Mouse (Mus musculus) liver, adult 2 months (tissue): ENCODE data around the gene Mknk1. TPM values are rescaled to one million over a fixed set of nuclear protein-coding genes. Genes with fewer than 3 reads are reported as not detected.
A peak's percentile ranks its signal among the peaks of the same experiment; 100 is the strongest.

Experiments used
- DNase-seq: peaks from one replicate; pipeline ENCODE4 v3.0.0-alpha.2; 2011; ENCODE audit warnings: low read depth, low spot score; ENCODE audit errors: extremely low read depth
- H3K27ac ChIP-seq: fragments of 200-500 bp; replicated peaks from 2 replicates; pipeline ENCODE4 v1.5.1; 2012; ENCODE audit warnings: low read depth, mild to moderate bottlenecking, control low read depth, inconsistent platforms, low read length; ENCODE audit not compliant: insufficient read depth
- H3K27me3 ChIP-seq: fragments of 200-500 bp; 2 replicates; pipeline ENCODE4 v1.6.1; 2012; ENCODE audit warnings: mild to moderate bottlenecking, moderate library complexity, low read length, inconsistent platforms; ENCODE audit not compliant: control insufficient read depth, insufficient read depth
- H3K36me3 ChIP-seq: fragments of 200-500 bp; 2 replicates; pipeline ENCODE4 v1.6.1; 2012; ENCODE audit warnings: low read length, inconsistent platforms; ENCODE audit not compliant: control insufficient read depth, insufficient read depth
- H3K4me1 ChIP-seq: fragments of 200-500 bp; 2 replicates; pipeline ENCODE4 v1.6.1; 2011; ENCODE audit warnings: low read length; ENCODE audit not compliant: control insufficient read depth, insufficient read depth
- H3K4me3 ChIP-seq: fragments of 200-500 bp; 2 replicates; pipeline ENCODE4 v1.5.1; 2011; ENCODE audit warnings: low read depth, mild to moderate bottlenecking, control low read depth, low read length, moderate library complexity; ENCODE audit not compliant: insufficient read depth
- H3K79me2 ChIP-seq: fragments of 200-500 bp; 2 replicates; pipeline ENCODE4 v1.6.1; 2012; ENCODE audit warnings: inconsistent platforms, mild to moderate bottlenecking, low read length, moderate library complexity; ENCODE audit not compliant: control insufficient read depth, insufficient read depth
- H3K9ac ChIP-seq: fragments of 200-500 bp; 2 replicates; pipeline ENCODE4 v1.6.1; 2012; ENCODE audit warnings: low read depth, mild to moderate bottlenecking, control low read depth, inconsistent platforms, low read length
- CTCF ChIP-seq: fragments of 200-500 bp; IDR thresholded peaks from 2 replicates; pipeline ENCODE4 v1.5.1; 2011; ENCODE audit warnings: low read depth, low read length, control low read depth
- POLR2A ChIP-seq: fragments of 200-500 bp; IDR thresholded peaks from 2 replicates; pipeline ENCODE4 v1.6.1; 2011; ENCODE audit warnings: low read length, control low read depth; ENCODE audit not compliant: insufficient read depth; ENCODE audit errors: extremely low read depth
- WGBS: fragments of 180-500 bp; shearing (Covaris S2); methylation state at CpG from one replicate; pipeline ENCODE4 v1.1.7; 2018; 5-methylcytosine and 5-hydroxymethylcytosine counted together
- polyA plus RNA-seq: library from polyadenylated mRNA; depleted of rRNA; stranded (reverse); fragments of >200 nt; gene quantifications from 2 replicates; pipeline ENCODE4 v1.2.3, GENCODE M21; 2012
- total RNA-seq: library from RNA; depleted of rRNA; stranded (reverse); fragments of >200 nt; gene quantifications from 2 replicates; pipeline ENCODE4 v1.2.3, GENCODE M21; 2014

Gene Mknk1
- total and polyA plus RNA-seq, 2 experiments = 14.0 to 22.7 TPM

DNA sequence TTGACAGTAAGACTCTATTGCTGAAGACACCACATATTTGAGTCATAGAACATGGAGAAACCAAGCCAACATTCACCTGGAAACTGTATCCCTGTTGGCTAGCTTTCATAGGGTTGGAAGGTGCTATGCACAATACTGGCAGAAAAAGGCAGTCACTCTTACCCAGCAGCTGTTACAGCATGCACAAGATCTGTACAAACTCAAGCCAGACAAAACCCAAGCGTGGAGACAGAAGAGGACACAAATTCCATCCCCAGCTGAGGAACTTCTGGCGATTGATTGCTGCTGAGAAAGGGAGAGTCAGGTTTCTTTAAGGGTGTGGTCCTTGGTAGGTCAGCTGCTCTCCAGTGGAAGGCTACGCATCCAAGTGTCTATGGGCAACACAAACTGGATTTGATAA lies 18.8 kb upstream of the Mknk1 start:
- H3K4me3 ChIP-seq = no peak overlapping the region
- DNase-seq = no peak
- H3K79me2 ChIP-seq = no peaks in the 10 kb centered on the region
- no peak overlapping the region for H3K27ac ChIP-seq
- H3K9ac ChIP-seq = no peak overlapping the region
- no peaks in the 10 kb centered on the region; the same call in 1 of the 2 replicates for H3K36me3 ChIP-seq
- WGBS = 93% methylated on average over 3 of the region's 3 CpGs
- TF ChIP-seq CTCF (no peak), POLR2A (no peak)
- no peaks in the 10 kb centered on the region for H3K27me3 ChIP-seq
- no peaks in the 10 kb centered on the region; the same call in none of the 2 replicates for H3K4me1 ChIP-seq

DNA sequence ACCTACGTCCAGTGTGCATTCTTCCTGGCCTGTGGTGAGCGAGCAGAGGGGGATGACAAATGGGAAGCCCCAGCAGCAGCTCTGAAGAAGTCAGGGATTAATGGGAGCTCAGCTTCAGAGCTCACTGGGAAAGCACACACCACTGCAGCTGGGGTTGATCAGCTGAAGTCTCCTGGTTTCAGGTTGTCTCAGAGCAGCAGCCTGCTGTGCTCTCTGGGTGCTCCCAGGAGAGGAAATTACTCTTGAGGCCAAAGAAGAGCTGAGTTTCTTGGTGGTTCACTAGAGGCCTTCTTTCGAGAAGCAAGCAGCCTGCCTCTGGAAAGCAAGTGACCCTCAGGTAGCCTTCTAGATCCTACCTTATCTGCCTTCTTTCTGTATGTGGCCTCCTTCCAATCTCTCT lies 18.1 kb upstream of the Mknk1 start:
- H3K79me2 ChIP-seq = no peaks in the 10 kb centered on the region
- no peaks in the 10 kb centered on the region for H3K27me3 ChIP-seq
- H3K27ac ChIP-seq = no peak overlapping the region
- no peaks in the 10 kb centered on the region; the same call in 1 of the 2 replicates for H3K36me3 ChIP-seq
- no peaks in the 10 kb centered on the region; the same call in none of the 2 replicates for H3K4me1 ChIP-seq
- WGBS = 97% methylated on average over 3 of the region's 3 CpGs
- no peak overlapping the region for H3K4me3 ChIP-seq
- no peak overlapping the region for H3K9ac ChIP-seq
- DNase-seq = no peak
- no peak for TF ChIP-seq CTCF
- no peak for TF ChIP-seq POLR2A

DNA sequence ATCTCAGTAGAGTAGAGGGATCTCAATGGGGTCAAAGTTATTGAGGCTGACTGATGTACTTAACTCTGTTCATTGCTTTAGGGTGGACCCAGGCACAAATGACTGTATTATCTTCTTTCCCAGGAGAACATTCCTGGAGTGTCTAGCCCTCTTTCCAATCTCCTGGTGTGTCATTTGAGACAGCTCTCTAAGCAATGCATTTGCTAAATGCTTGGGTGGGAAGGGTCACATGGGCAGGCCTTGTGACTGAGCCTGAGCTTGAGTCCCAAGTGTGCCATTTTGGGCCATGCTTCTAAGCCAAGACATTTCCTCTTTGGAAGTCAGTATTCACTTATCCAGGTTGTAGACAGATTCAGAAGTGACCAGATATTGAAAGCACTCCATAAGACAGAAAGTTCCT lies 17.6 kb upstream of the Mknk1 start:
- no peaks in the 10 kb centered on the region; the same call in none of the 2 replicates for H3K4me1 ChIP-seq
- TF ChIP-seq CTCF (no peak), POLR2A (no peak)
- no peak for DNase-seq

GRCm38 (mm10) chr4:115821928-115822327 lies 17.1 kb upstream of the Mknk1 start:
- Histone ChIP-seq H3K27ac (no peak overlapping the region), H3K4me3 (no peak overlapping the region), H3K79me2 (no peaks in the 10 kb centered on the region), H3K36me3 (no peaks in the 10 kb centered on the region; the same call in 1 of the 2 replicates), H3K9ac (no peak overlapping the region), H3K27me3 (no peaks in the 10 kb centered on the region), H3K4me1 (peaks cover under 1% of the 10 kb centered on the region)
- DNase-seq = peak; percentile 47
- WGBS = 26% methylated on average over 3 of the region's 3 CpGs
- TF ChIP-seq CTCF = no peak

More for the DNA sequence above, 17.6 kb upstream of the Mknk1 start:
- H3K27me3 ChIP-seq = no peaks in the 10 kb centered on the region
- H3K79me2 ChIP-seq = no peaks in the 10 kb centered on the region
- H3K9ac ChIP-seq = no peak overlapping the region
- H3K4me3 ChIP-seq = no peak overlapping the region
- H3K36me3 ChIP-seq = no peaks in the 10 kb centered on the region; the same call in 1 of the 2 replicates
- H3K27ac ChIP-seq = no peak overlapping the region

DNA sequence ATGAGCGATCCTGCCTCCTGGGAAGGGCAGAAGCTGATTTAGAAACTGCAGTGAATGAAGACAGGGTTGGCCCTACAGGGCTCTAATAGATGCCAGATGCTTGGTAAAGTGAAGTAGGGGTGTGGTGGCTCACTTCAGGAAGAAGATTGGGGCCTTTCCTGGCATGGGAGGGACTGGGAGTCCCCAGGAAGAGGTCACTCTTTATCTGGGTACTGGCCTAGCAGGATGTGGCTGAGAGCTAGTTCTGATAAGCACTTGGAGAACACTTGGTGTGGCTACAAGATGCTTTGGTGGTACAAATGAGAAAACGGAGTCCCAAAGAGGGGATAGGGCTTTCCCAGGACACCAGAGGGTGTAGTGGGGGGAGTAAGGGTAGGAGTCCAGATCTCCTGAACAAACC lies 14.8 kb upstream of the Mknk1 start:
- WGBS = 72% methylated on average over 2 of the region's 2 CpGs
- TF ChIP-seq CTCF (no peak), POLR2A (no peak)
- no peak for DNase-seq
- Histone ChIP-seq H3K4me3 (no peak overlapping the region), H3K27ac (no peak overlapping the region), H3K79me2 (peaks cover 4% of the 10 kb centered on the region; the same call in 1 of the 2 replicates), H3K9ac (no peak overlapping the region), H3K36me3 (no peaks in the 10 kb centered on the region), H3K27me3 (no peaks in the 10 kb centered on the region), H3K4me1 (peaks cover 10% of the 10 kb centered on the region)

DNA sequence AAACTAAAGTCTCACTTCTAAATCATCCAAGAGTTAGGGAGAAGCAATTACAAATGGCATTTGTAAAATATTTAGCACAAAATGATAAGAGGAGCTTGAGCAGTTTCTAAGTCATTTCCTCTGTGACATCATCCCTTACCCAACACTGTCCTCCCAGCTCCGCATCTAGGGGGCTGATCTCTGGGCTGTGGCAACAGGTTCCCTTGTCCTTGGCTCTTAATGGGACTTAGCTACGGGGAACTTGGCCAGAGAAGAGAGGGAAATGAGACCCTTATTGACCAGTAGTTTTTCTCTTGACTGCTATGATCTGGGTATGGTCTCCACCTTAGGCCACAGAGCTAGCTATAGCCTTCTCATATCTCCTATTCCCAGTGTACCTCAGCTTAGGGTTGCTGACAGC lies 13.7 kb upstream of the Mknk1 start:
- no peaks in the 10 kb centered on the region for H3K36me3 ChIP-seq
- H3K27me3 ChIP-seq = no peaks in the 10 kb centered on the region
- DNase-seq = no peak
- peaks cover 4% of the 10 kb centered on the region; the same call in 1 of the 2 replicates for H3K79me2 ChIP-seq
- H3K4me3 ChIP-seq = no peak overlapping the region
- TF ChIP-seq POLR2A = no peak
- no peak for TF ChIP-seq CTCF
- WGBS = 91% methylated on average over 2 of the region's 2 CpGs
- H3K4me1 ChIP-seq = peaks cover 13% of the 10 kb centered on the region
- no peak overlapping the region for H3K9ac ChIP-seq
- no peak overlapping the region for H3K27ac ChIP-seq
